Mouse (Mus musculus): ENCODE measurements around the gene Lrch3. TPM values are rescaled to one million over a fixed set of nuclear protein-coding genes. Genes with fewer than 3 reads are reported as not detected.

Lrch3 gene
- polyA plus RNA-seq, 1 experiment from 2014 or later: 49.8 TPM

- ATAC-seq (ENCODE audit: low read depth): no peak
- Histone ChIP-seq H3K36me3 (ENCODE audit: control insufficient read depth, insufficient read depth, low read length) (peaks cover 8% of the 10 kb centered on the region; the same call in 1 of the 2 replicates), H3K9ac (replicated peaks; ENCODE audit: low read depth, low read length) (no peak overlapping the region), H3K27ac (ENCODE audit: low read depth, low read length) (no peak overlapping the region), H3K4me3 (ENCODE audit: low read depth, low read length) (no peak overlapping the region), H3K4me2 (ENCODE audit: low read depth, low read length) (no peak overlapping the region), H3K27me3 (ENCODE audit: control insufficient read depth, insufficient read depth, low read length) (no peaks in the 10 kb centered on the region), H3K9me3 (ENCODE audit: control insufficient read depth, low read length) (no peaks in the 10 kb centered on the region), H3K4me1 (ENCODE audit: control insufficient read depth, insufficient read depth, low read length) (no peaks in the 10 kb centered on the region)
- WGBS: 85% methylated on average over 2 of the region's 2 CpGs
Observed at GRCm38 (mm10) chr16:32951074-32951473, 37.2 kb downstream of the Lrch3 start.

DNA sequence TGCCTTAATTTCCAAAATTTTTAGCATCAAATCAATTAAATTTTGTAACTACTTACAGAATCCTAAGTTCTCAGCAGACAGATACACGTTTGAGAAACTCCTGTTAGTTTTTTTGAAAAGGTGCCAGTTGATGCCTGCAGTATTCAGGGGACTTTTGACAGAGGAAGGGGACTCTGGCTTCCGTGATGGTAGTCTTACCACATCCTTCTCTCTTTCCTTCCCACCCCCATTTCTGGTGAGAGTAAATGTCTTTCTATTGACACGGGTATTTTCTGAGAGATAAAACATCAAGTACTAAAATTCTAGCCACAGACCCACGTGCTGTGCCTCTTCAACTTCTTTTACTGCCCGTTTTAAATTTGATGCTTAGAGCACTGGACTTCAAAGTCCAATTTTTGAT, 39.9 kb downstream of the Lrch3 start:
- H3K9me3 ChIP-seq (ENCODE audit: control insufficient read depth, low read length): no peaks in the 10 kb centered on the region
- no peaks in the 10 kb centered on the region for H3K27me3 ChIP-seq (ENCODE audit: control insufficient read depth, insufficient read depth, low read length)
- H3K4me2 ChIP-seq (ENCODE audit: low read depth, low read length): no peak overlapping the region
- H3K27ac ChIP-seq (ENCODE audit: low read depth, low read length): no peak overlapping the region
- no peak overlapping the region for H3K9ac ChIP-seq (replicated peaks; ENCODE audit: low read depth, low read length)
- no peaks in the 10 kb centered on the region for H3K4me1 ChIP-seq (ENCODE audit: control insufficient read depth, insufficient read depth, low read length)
- no peak for ATAC-seq (ENCODE audit: low read depth)
- H3K4me3 ChIP-seq (ENCODE audit: low read depth, low read length): no peak overlapping the region
- H3K36me3 ChIP-seq (ENCODE audit: control insufficient read depth, insufficient read depth, low read length): peaks cover 16% of the 10 kb centered on the region; the same call in 1 of the 2 replicates
- WGBS: 81% methylated on average over 5 of the region's 5 CpGs

DNA sequence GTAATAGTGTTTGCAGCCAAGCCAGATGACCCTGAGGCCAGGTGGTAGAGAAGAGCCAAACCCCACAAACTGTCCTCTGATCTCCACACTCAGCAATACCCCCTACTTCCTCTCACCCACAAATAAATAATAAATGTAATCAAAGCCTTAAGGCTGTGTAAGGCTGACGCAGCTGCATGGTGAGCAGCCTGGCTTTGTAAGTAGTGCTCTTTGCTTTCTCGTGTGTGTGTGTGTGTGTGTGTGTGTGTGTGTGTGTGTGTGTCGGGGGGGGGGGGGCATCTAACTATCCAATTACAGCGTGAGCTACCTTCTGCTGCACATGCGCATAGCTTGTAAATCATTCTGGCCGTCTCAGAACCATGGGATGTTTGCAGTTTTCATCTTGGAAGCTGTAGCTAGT, 40.4 kb downstream of the Lrch3 start:
- Histone ChIP-seq H3K27ac (ENCODE audit: low read depth, low read length) (no peak overlapping the region), H3K4me1 (ENCODE audit: control insufficient read depth, insufficient read depth, low read length) (no peaks in the 10 kb centered on the region), H3K4me3 (ENCODE audit: low read depth, low read length) (no peak overlapping the region), H3K36me3 (ENCODE audit: control insufficient read depth, insufficient read depth, low read length) (peaks cover 17% of the 10 kb centered on the region; the same call in 1 of the 2 replicates), H3K9ac (replicated peaks; ENCODE audit: low read depth, low read length) (no peak overlapping the region), H3K27me3 (ENCODE audit: control insufficient read depth, insufficient read depth, low read length) (no peaks in the 10 kb centered on the region), H3K4me2 (ENCODE audit: low read depth, low read length) (no peak overlapping the region), H3K9me3 (ENCODE audit: control insufficient read depth, low read length) (no peaks in the 10 kb centered on the region)
- ATAC-seq (ENCODE audit: low read depth): no peak
- 39% methylated on average over 6 of the region's 6 CpGs for WGBS

GRCm38 (mm10) chr16:32956889-32957288, 43.0 kb downstream of the Lrch3 start:
- H3K9ac ChIP-seq (replicated peaks; ENCODE audit: low read depth, low read length): no peak overlapping the region
- peaks cover 34% of the 10 kb centered on the region for H3K36me3 ChIP-seq (ENCODE audit: control insufficient read depth, insufficient read depth, low read length)
- no peak overlapping the region for H3K4me2 ChIP-seq (ENCODE audit: low read depth, low read length)
- 70% methylated on average over 5 of the region's 5 CpGs for WGBS
- H3K27ac ChIP-seq (ENCODE audit: low read depth, low read length): no peak overlapping the region
- H3K9me3 ChIP-seq (ENCODE audit: control insufficient read depth, low read length): no peaks in the 10 kb centered on the region
- no peaks in the 10 kb centered on the region for H3K27me3 ChIP-seq (ENCODE audit: control insufficient read depth, insufficient read depth, low read length)
- H3K4me1 ChIP-seq (ENCODE audit: control insufficient read depth, insufficient read depth, low read length): no peaks in the 10 kb centered on the region
- no peak for ATAC-seq (ENCODE audit: low read depth)
- no peak overlapping the region for H3K4me3 ChIP-seq (ENCODE audit: low read depth, low read length)

DNA sequence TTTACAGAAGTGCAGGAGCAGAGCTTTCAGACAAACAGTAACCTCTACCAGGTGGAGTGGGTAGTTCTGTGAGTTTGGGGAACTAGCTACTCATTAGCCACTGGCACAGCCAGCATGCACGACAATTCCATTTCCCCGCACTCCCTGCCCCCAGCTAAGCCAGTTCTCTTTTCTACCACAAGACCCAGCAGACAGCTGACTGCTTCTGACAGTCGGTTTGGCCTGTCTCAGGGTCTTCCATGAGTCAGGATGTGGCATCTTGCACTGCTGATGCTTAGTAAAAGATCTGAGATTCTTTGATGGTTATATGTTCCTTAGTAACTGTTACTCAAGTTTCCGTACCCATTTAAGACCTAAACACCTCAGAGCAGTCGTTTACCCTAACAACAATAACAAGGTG, 58.6 kb downstream of the Lrch3 start:
- Histone ChIP-seq H3K27me3 (ENCODE audit: control insufficient read depth, insufficient read depth, low read length) (no peaks in the 10 kb centered on the region), H3K9ac (replicated peaks; ENCODE audit: low read depth, low read length) (no peak overlapping the region), H3K27ac (ENCODE audit: low read depth, low read length) (no peak overlapping the region)

DNA sequence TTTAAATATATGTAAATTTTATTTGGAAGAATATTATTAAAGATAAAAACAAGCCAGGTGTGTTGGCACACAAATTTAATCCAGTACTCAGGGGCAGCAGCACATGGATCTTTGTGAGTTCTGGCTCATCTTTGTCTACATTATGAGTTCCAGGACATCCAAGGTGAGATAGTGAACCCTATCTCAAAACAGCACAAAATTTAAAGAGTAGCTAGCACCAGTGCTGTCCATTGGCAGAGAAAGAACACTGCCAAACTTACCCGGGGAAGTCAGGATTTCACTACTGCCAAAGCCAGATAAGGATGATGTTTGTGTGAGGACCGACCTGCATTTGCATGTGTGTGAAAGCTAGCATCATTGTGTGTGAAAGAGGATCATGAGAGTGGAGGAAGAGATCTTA, 59.1 kb downstream of the Lrch3 start:
- H3K27ac ChIP-seq (ENCODE audit: low read depth, low read length): no peak overlapping the region
- H3K36me3 ChIP-seq (ENCODE audit: control insufficient read depth, insufficient read depth, low read length): peaks cover 14% of the 10 kb centered on the region; the same call in 1 of the 2 replicates
- no peak overlapping the region for H3K9ac ChIP-seq (replicated peaks; ENCODE audit: low read depth, low read length)
- H3K4me3 ChIP-seq (ENCODE audit: low read depth, low read length): no peak overlapping the region
- no peaks in the 10 kb centered on the region for H3K27me3 ChIP-seq (ENCODE audit: control insufficient read depth, insufficient read depth, low read length)
- no peaks in the 10 kb centered on the region for H3K9me3 ChIP-seq (ENCODE audit: control insufficient read depth, low read length)
- ATAC-seq (ENCODE audit: low read depth): no peak
- no peak overlapping the region for H3K4me2 ChIP-seq (ENCODE audit: low read depth, low read length)
- H3K4me1 ChIP-seq (ENCODE audit: control insufficient read depth, insufficient read depth, low read length): no peaks in the 10 kb centered on the region
- WGBS: 81% methylated on average over 2 of the region's 2 CpGs

More for the DNA sequence above, 58.6 kb downstream of the Lrch3 start:
- Histone ChIP-seq H3K4me1 (ENCODE audit: control insufficient read depth, insufficient read depth, low read length) (no peaks in the 10 kb centered on the region), H3K9me3 (ENCODE audit: control insufficient read depth, low read length) (no peaks in the 10 kb centered on the region), H3K4me3 (ENCODE audit: low read depth, low read length) (no peak overlapping the region), H3K4me2 (ENCODE audit: low read depth, low read length) (no peak overlapping the region), H3K36me3 (ENCODE audit: control insufficient read depth, insufficient read depth, low read length) (peaks cover 14% of the 10 kb centered on the region; the same call in 1 of the 2 replicates)
- WGBS: 81% methylated on average over 5 of the region's 5 CpGs
- ATAC-seq (ENCODE audit: low read depth): no peak

- Histone ChIP-seq H3K27me3 (ENCODE audit: control insufficient read depth, insufficient read depth, low read length) (no peaks in the 10 kb centered on the region), H3K27ac (ENCODE audit: low read depth, low read length) (no peak overlapping the region), H3K4me3 (ENCODE audit: low read depth, low read length) (no peak overlapping the region), H3K36me3 (ENCODE audit: control insufficient read depth, insufficient read depth, low read length) (peaks cover 18% of the 10 kb centered on the region; the same call in 1 of the 2 replicates), H3K4me2 (ENCODE audit: low read depth, low read length) (no peak overlapping the region), H3K4me1 (ENCODE audit: control insufficient read depth, insufficient read depth, low read length) (no peaks in the 10 kb centered on the region), H3K9ac (replicated peaks; ENCODE audit: low read depth, low read length) (no peak overlapping the region), H3K9me3 (ENCODE audit: control insufficient read depth, low read length) (no peaks in the 10 kb centered on the region)
- 75% methylated on average over 1 of the region's 1 CpGs for WGBS
- no peak for ATAC-seq (ENCODE audit: low read depth)
Observed at GRCm38 (mm10) chr16:32980227-32980626, 66.3 kb downstream of the Lrch3 start.

DNA sequence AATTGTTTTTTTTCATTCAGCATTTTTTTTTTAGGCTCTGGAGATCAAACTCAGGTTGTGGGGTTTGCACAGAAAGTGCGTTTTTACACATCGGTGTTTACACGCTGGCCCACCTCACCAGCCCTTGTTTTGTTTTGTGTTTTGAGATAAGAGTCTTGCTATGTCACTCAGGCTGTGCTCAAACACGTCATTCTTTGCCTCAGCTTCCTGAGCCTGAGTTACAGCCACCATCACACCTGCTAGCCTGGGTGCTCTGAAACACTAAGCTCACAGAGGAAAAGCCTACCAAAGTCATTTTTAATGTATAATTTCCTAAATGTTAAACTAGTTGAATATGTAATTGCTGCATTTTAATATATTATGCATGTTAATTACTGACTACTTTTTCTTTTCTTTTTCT, 67.5 kb downstream of the Lrch3 start:
- H3K4me2 ChIP-seq (ENCODE audit: low read depth, low read length): no peak overlapping the region

GRCm38 (mm10) chr16:32984631-32985030, 70.7 kb downstream of the Lrch3 start:
- H3K4me3 ChIP-seq (ENCODE audit: low read depth, low read length): no peak overlapping the region
- H3K4me1 ChIP-seq (ENCODE audit: control insufficient read depth, insufficient read depth, low read length): no peaks in the 10 kb centered on the region
- H3K9me3 ChIP-seq (ENCODE audit: control insufficient read depth, low read length): no peaks in the 10 kb centered on the region
- no peak for ATAC-seq (ENCODE audit: low read depth)
- peaks cover 28% of the 10 kb centered on the region for H3K36me3 ChIP-seq (ENCODE audit: control insufficient read depth, insufficient read depth, low read length)
- no peak overlapping the region for H3K4me2 ChIP-seq (ENCODE audit: low read depth, low read length)
- H3K27me3 ChIP-seq (ENCODE audit: control insufficient read depth, insufficient read depth, low read length): no peaks in the 10 kb centered on the region
- WGBS: 96% methylated on average over 2 of the region's 2 CpGs
- no peak overlapping the region for H3K9ac ChIP-seq (replicated peaks; ENCODE audit: low read depth, low read length)
- no peak overlapping the region for H3K27ac ChIP-seq (ENCODE audit: low read depth, low read length)

More for the DNA sequence above, 67.5 kb downstream of the Lrch3 start:
- Histone ChIP-seq H3K4me1 (ENCODE audit: control insufficient read depth, insufficient read depth, low read length) (no peaks in the 10 kb centered on the region), H3K27me3 (ENCODE audit: control insufficient read depth, insufficient read depth, low read length) (no peaks in the 10 kb centered on the region), H3K9me3 (ENCODE audit: control insufficient read depth, low read length) (no peaks in the 10 kb centered on the region), H3K9ac (replicated peaks; ENCODE audit: low read depth, low read length) (no peak overlapping the region), H3K4me3 (ENCODE audit: low read depth, low read length) (no peak overlapping the region), H3K36me3 (ENCODE audit: control insufficient read depth, insufficient read depth, low read length) (peaks cover 15% of the 10 kb centered on the region), H3K27ac (ENCODE audit: low read depth, low read length) (no peak overlapping the region)
- 98% methylated on average over 4 of the region's 4 CpGs for WGBS
- ATAC-seq (ENCODE audit: low read depth): no peak

All from neural tube, embryonic 14.5 days (tissue).